10 mouse cellular contexts compared by ENCODE assay signal in the genomic region with DNA sequence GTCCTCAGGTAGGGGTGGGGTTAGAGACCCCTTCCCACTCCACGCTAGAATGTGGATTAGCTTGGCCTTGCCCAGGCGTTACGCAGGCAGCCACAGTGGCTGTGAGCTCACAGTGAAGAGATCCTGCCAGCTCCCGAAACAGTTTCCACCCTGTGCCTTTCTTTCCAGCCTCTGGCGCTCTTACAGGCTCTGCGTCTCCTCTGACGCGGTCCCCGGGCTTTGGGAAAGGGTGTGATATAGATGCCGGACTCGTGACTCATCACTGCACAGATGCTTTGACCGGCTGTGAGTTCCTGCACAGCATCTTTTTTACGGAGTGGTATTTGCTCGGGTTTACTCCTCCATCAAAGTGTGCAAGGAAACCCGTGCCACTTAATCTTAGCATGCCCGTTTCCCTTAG. TPM values are rescaled to one million over a fixed set of nuclear protein-coding genes. Genes with fewer than 3 reads are reported as not detected.
A peak's percentile ranks its signal among the peaks of the same experiment; 100 is the strongest.
DNase-seq lines count a peak whose midpoint lies in the region; ATAC-seq lines count a peak whose summit lies in the region.
"Had no signal": no experiment of that assay in that cellular context is flagged by ENCODE, and none has a peak within 500 bp of the region (broad histone marks: within the 10 kb centered on the region; RNA-seq: fewer than 3 reads in every experiment).

No protein-coding gene starts in this region.

- 0 out of 2 replicates have a peak overlapping the region, but pooled peaks have one; percentile 12 for H3K9ac ChIP-seq in embryonic facial prominence, embryonic 13.5 days
- H3K9ac ChIP-seq: embryonic facial prominence, embryonic 12.5 days had no signal

- peak; percentile 44; the same call in 1 of the 2 replicates for ATAC-seq in embryonic facial prominence, embryonic 13.5 days (ENCODE audit: insufficient number of reproducible peaks, insufficient read depth, low FRiP score, low TSS enrichment, low read depth)
- ATAC-seq in CD4-positive, CD25-positive, alpha-beta regulatory T cell, adult 4 months = no peak

- H3K9me3 ChIP-seq in embryonic facial prominence, embryonic 13.5 days = no peaks in the 10 kb centered on the region
- H3K9me3 ChIP-seq in embryonic facial prominence, embryonic 10.5 days = no peaks in the 10 kb centered on the region
- H3K9me3 ChIP-seq: embryonic facial prominence, embryonic 12.5 days had no signal

- 0 out of 2 replicates have a peak, but pooled peaks cover 4% of the 10 kb centered on the region for H3K4me1 ChIP-seq in embryonic facial prominence, embryonic 13.5 days
- no peaks in the 10 kb centered on the region for H3K4me1 ChIP-seq in embryonic facial prominence, embryonic 10.5 days
- H3K4me1 ChIP-seq: embryonic facial prominence, embryonic 12.5 days had no signal

- no peak for DNase-seq in embryonic facial prominence, embryonic 10.5 days (ENCODE audit: low spot score)
- peak; percentile 65 for DNase-seq in R1 (ENCODE audit: low read depth, low spot score)
- peak; percentile 48 for DNase-seq in heart, adult 8-10 months (ENCODE audit: low spot score)
- peak; percentile 53 to 55 for DNase-seq in left cerebral cortex, postnatal 10 days (ENCODE audit: extremely low spot score in 1 of 2, low spot score in 2 of 2)
- DNase-seq in ovary, postnatal 10 days (ENCODE audit: low spot score) = no peak
- DNase-seq in thymus, adult 18-20 months = no peak

- no peak overlapping the region for H3K27ac ChIP-seq in embryonic facial prominence, embryonic 13.5 days
- H3K27ac ChIP-seq in embryonic facial prominence, embryonic 10.5 days (replicated peaks) = no peak overlapping the region
- H3K27ac ChIP-seq: embryonic facial prominence, embryonic 12.5 days had no signal

- H3K36me3 ChIP-seq in embryonic facial prominence, embryonic 13.5 days = no peaks in the 10 kb centered on the region
- no peaks in the 10 kb centered on the region for H3K36me3 ChIP-seq in embryonic facial prominence, embryonic 10.5 days (replicated peaks)
- H3K36me3 ChIP-seq: embryonic facial prominence, embryonic 12.5 days had no signal

- H3K4me3 ChIP-seq in embryonic facial prominence, embryonic 13.5 days = peak overlapping the region; percentile 15; the same call in 1 of the 2 replicates
- no peak overlapping the region for H3K4me3 ChIP-seq in embryonic facial prominence, embryonic 10.5 days
- H3K4me3 ChIP-seq: embryonic facial prominence, embryonic 12.5 days had no signal

- H3K4me2 ChIP-seq in embryonic facial prominence, embryonic 13.5 days = peak overlapping the region; percentile 43
- H3K4me2 ChIP-seq: embryonic facial prominence, embryonic 12.5 days had no signal

- no peaks in the 10 kb centered on the region for H3K27me3 ChIP-seq in embryonic facial prominence, embryonic 13.5 days
- H3K27me3 ChIP-seq in embryonic facial prominence, embryonic 10.5 days (replicated peaks; ENCODE audit: low read depth, poor library complexity, severe bottlenecking) = no peaks in the 10 kb centered on the region
- H3K27me3 ChIP-seq: CH12.LX; embryonic facial prominence, embryonic 12.5 days had no signal

- intact Hi-C loops in left cerebral cortex, postnatal 10 days (cut with DNase I) = loop anchor here (2.0 to 10.0 kb wide), 2 partner anchors 209 to 533 kb away; no protein-coding TSS in a partner anchor

- 52% methylated on average over 16 of the region's 16 CpGs for WGBS in embryonic facial prominence, embryonic 13.5 days
- 87% methylated on average over 16 of the region's 16 CpGs for WGBS in embryonic facial prominence, embryonic 10.5 days

RNA-seq across cellular contexts. Expression of a gene that starts 46.6 kb away (rescaled TPM):
- 13.4 and 14.2 TPM in 2 replicates for polyA plus RNA-seq in embryonic facial prominence, embryonic 13.5 days (2015; fragmentation: Nextera tagmentation; extraction: Ambion mirVana)
- polyA plus RNA-seq in embryonic facial prominence, embryonic 10.5 days (2016; fragmentation: Nextera tagmentation; extraction: Ambion mirVana) = 13.8 and 15.1 TPM in 2 replicates
- 1 to 10 TPM; 2.3 to 4.7 (median 3.9) TPM for total RNA-seq in heart, adult 8-10 months (2022)
- total RNA-seq in left cerebral cortex, postnatal 10 days (2021) = 1 to 10 TPM; 1.8 to 3.1 TPM
- polyA plus RNA-seq in CD4-positive, CD25-positive, alpha-beta regulatory T cell, adult 4 months (2017; shearing (Covaris generic)) = 10 to 100 TPM; 39.8 to 46.7 TPM

Comparison
In these comparisons a context has a peak if more than half of its experiments do, and no peak if none do; other contexts are left out.
1. DNase-seq: peak in R1 (single experiment), heart, adult 8-10 months (single experiment) and left cerebral cortex, postnatal 10 days (2 of 2); none in embryonic facial prominence, embryonic 10.5 days (single experiment), ovary, postnatal 10 days (single experiment) and thymus, adult 18-20 months (0 of 2).